Mouse (Mus musculus) liver, adult 2 months (tissue): ENCODE measurements at regions not wholly inside any gene's neighbourhood (a gene's known extent, or its start where the extent isn't known, plus 50 kb on each side); places are given as distances from the start of the nearest gene placed in this dataset.

ENCODE experiments used
- CTCF ChIP-seq: fragments of 200-500 bp; IDR thresholded peaks from 2 replicates; pipeline ENCODE4 v1.5.1; 2011; ENCODE audit warnings: low read depth, low read length, control low read depth
- POLR2A ChIP-seq: fragments of 200-500 bp; IDR thresholded peaks from 2 replicates; pipeline ENCODE4 v1.6.1; 2011; ENCODE audit warnings: low read length, control low read depth; ENCODE audit not compliant: insufficient read depth; ENCODE audit errors: extremely low read depth

- TF ChIP-seq POLR2A (no peak), CTCF (no peak)
These were observed 279.2 kb upstream of the Tle3 start for GRCm38 (mm10) chr9:61092834-61093479.
